Mouse (Mus musculus) liver, embryonic 18 days (tissue): ENCODE measurements around the gene Hist1h3g. TPM values are rescaled to one million over a fixed set of nuclear protein-coding genes. Genes with fewer than 3 reads are reported as not detected.

ENCODE experiments used
- polyA plus RNA-seq: library from polyadenylated mRNA; depleted of rRNA; stranded (reverse); fragments of >200 nt; gene quantifications from 2 replicates; pipeline ENCODE4 v1.2.3, GENCODE M21; 2012; rRNA removed

Hist1h3g gene
- polyA plus RNA-seq, 1 experiment: 13.8 TPM

Other genes with a start within 250 kb of the Hist1h3g start
- 5.1 and 5.9 TPM in 2 replicates for gene Zfp322a, start 166.2 kb upstream of the Hist1h3g start, polyA plus RNA-seq
- 3.2 and 3.3 TPM in 2 replicates for gene Abt1, start 111.6 kb upstream of the Hist1h3g start, polyA plus RNA-seq
- gene Btn1a1, start 69.5 kb upstream of the Hist1h3g start, polyA plus RNA-seq: 0.42 and 0.58 TPM in 2 replicates
- gene Btn2a2, start 46.6 kb upstream of the Hist1h3g start, polyA plus RNA-seq: not detected in 2 replicates
- gene Hist1h4h, start 4.4 kb upstream of the Hist1h3g start, polyA plus RNA-seq: 8.9 and 10.2 TPM in 2 replicates
- 137 and 207 TPM in 2 replicates for gene Hist1h2af, start 1.5 kb upstream of the Hist1h3g start, polyA plus RNA-seq
- gene Hist1h2bh, start 8.0 kb downstream of the Hist1h3g start, polyA plus RNA-seq: 2.9 and 3.2 TPM in 2 replicates
- gene Hist1h3f, start 8.6 kb downstream of the Hist1h3g start, polyA plus RNA-seq: 1.5 and 2.1 TPM in 2 replicates
- 5.8 and 7.7 TPM in 2 replicates for gene Hist1h4f, start 16.2 kb downstream of the Hist1h3g start, polyA plus RNA-seq
- 0.32 and 0.52 TPM in 2 replicates for gene Hist1h1d, start 17.8 kb downstream of the Hist1h3g start, polyA plus RNA-seq
- gene Hist1h3e, start 26.9 kb downstream of the Hist1h3g start, polyA plus RNA-seq: 9.6 and 10.2 TPM in 2 replicates
- gene Hist1h2ae, start 35.8 kb downstream of the Hist1h3g start, polyA plus RNA-seq: 5.8 and 7.7 TPM in 2 replicates
- gene Hist1h2bg, start 36.0 kb downstream of the Hist1h3g start, polyA plus RNA-seq: 17.2 and 22.8 TPM in 2 replicates
- gene Hist1h2bf, start 38.8 kb downstream of the Hist1h3g start, polyA plus RNA-seq: 6.0 and 6.2 TPM in 2 replicates
- gene Hist1h2ad, start 39.0 kb downstream of the Hist1h3g start, polyA plus RNA-seq: 3.7 and 4.7 TPM in 2 replicates
- 8.9 and 13.3 TPM in 2 replicates for gene Hist1h3d, start 40.3 kb downstream of the Hist1h3g start, polyA plus RNA-seq
- 3.9 and 4.3 TPM in 2 replicates for gene Hist1h4d, start 46.2 kb downstream of the Hist1h3g start, polyA plus RNA-seq
- gene Hist1h2be, start 85.7 kb downstream of the Hist1h3g start, polyA plus RNA-seq: 1.4 and 2.2 TPM in 2 replicates
- 3.3 and 4.1 TPM in 2 replicates for gene Hist1h1e, start 87.1 kb downstream of the Hist1h3g start, polyA plus RNA-seq
- gene Hist1h2ac, start 148.5 kb downstream of the Hist1h3g start, polyA plus RNA-seq: 0.76 and 1.2 TPM in 2 replicates
- 165 and 208 TPM in 2 replicates for gene Hist1h2bc, start 148.8 kb downstream of the Hist1h3g start, polyA plus RNA-seq
- gene Hist1h1t, start 160.4 kb downstream of the Hist1h3g start, polyA plus RNA-seq: not detected in 2 replicates
- 2.3 and 3.2 TPM in 2 replicates for gene Hist1h4c, start 163.0 kb downstream of the Hist1h3g start, polyA plus RNA-seq
- 10.0 and 10.7 TPM in 2 replicates for gene Hfe, start 175.4 kb downstream of the Hist1h3g start, polyA plus RNA-seq
- gene Hist1h1c, start 203.4 kb downstream of the Hist1h3g start, polyA plus RNA-seq: 40.4 and 60.9 TPM in 2 replicates
- gene Hist1h3c, start 210.2 kb downstream of the Hist1h3g start, polyA plus RNA-seq: 16.3 and 21.4 TPM in 2 replicates
- 5.1 and 8.2 TPM in 2 replicates for gene Hist1h2bb, start 211.3 kb downstream of the Hist1h3g start, polyA plus RNA-seq
- 13.7 and 14.6 TPM in 2 replicates for gene Hist1h2ab, start 215.7 kb downstream of the Hist1h3g start, polyA plus RNA-seq
- 14.5 and 19.5 TPM in 2 replicates for gene Hist1h3b, start 216.8 kb downstream of the Hist1h3g start, polyA plus RNA-seq
- 7.3 and 11.1 TPM in 2 replicates for gene Hist1h4b, start 221.6 kb downstream of the Hist1h3g start, polyA plus RNA-seq
- gene Hist1h4a, start 225.8 kb downstream of the Hist1h3g start, polyA plus RNA-seq: 2.8 and 3.4 TPM in 2 replicates
- 11.4 and 14.3 TPM in 2 replicates for gene Hist1h3a, start 227.0 kb downstream of the Hist1h3g start, polyA plus RNA-seq
- 3.2 and 4.1 TPM in 2 replicates for gene Hist1h1a, start 228.2 kb downstream of the Hist1h3g start, polyA plus RNA-seq
- not detected in 2 replicates for gene Trim38, start 234.5 kb downstream of the Hist1h3g start, polyA plus RNA-seq